Mouse (Mus musculus) small intestine, adult 2 months (tissue): ENCODE measurements around the gene Prdm15.

Source experiments
- CTCF ChIP-seq: fragments of 200-500 bp; IDR thresholded peaks from 2 replicates; pipeline ENCODE4 v1.5.1; 2012; ENCODE audit warnings: low read depth, mild to moderate bottlenecking, control low read depth, inconsistent platforms, low read length, moderate library complexity, mixed read lengths; ENCODE audit not compliant: insufficient replicate concordance, insufficient read length; ENCODE audit errors: extremely low read depth
- POLR2A ChIP-seq: fragments of 200-500 bp; IDR thresholded peaks from 2 replicates; pipeline ENCODE4 v1.6.1; 2012; ENCODE audit warnings: low read depth, mild to moderate bottlenecking, control low read depth, inconsistent platforms, low read length, moderate library complexity

GRCm38 (mm10) chr16:97797950-97798869, 53.4 kb downstream of the Prdm15 start:
- no peak for TF ChIP-seq CTCF
- TF ChIP-seq POLR2A = no peak
